In genomic region chr3:108389111-108389545, GRCm38 (mm10) we compare ENCODE assay signal across 8 mouse cellular contexts. TPM values are rescaled to one million over a fixed set of nuclear protein-coding genes. Genes with fewer than 3 reads are reported as not detected.
A peak's percentile ranks its signal among the peaks of the same experiment; 100 is the strongest.
DNase-seq lines count a peak whose midpoint lies in the region; ATAC-seq and TF ChIP-seq lines count a peak whose summit lies in the region.

No protein-coding gene starts in this region.

- peaks cover 11% of the 10 kb centered on the region for H3K4me1 ChIP-seq in forebrain, embryonic 14.5 days (ENCODE audit: control insufficient read depth, insufficient read depth, low read length)
- peaks cover 24% of the 10 kb centered on the region for H3K4me1 ChIP-seq in liver, embryonic 15.5 days (replicated peaks)
- H3K4me1 ChIP-seq in neural tube, embryonic 12.5 days = peaks cover 19% of the 10 kb centered on the region
- peaks cover 4% of the 10 kb centered on the region; the same call in 1 of the 2 replicates for H3K4me1 ChIP-seq in stomach, postnatal 0 days (replicated peaks; ENCODE audit: control insufficient read depth, insufficient read depth)

- peak overlapping the region; percentile 36; the same call in 1 of the 2 replicates for H3K27ac ChIP-seq in forebrain, embryonic 14.5 days (ENCODE audit: low read depth, low read length)
- H3K27ac ChIP-seq in liver, embryonic 15.5 days (replicated peaks) = 0 out of 2 replicates have a peak overlapping the region, but pooled peaks have one; percentile 14
- no peak overlapping the region for H3K27ac ChIP-seq in neural tube, embryonic 12.5 days
- H3K27ac ChIP-seq in stomach, postnatal 0 days (replicated peaks) = no peak overlapping the region

- peak; percentile 86 for ATAC-seq in forebrain, embryonic 14.5 days
- ATAC-seq in liver, embryonic 15.5 days (ENCODE audit: insufficient read depth) = peak; percentile 56
- peak; percentile 73 for ATAC-seq in neural tube, embryonic 12.5 days (ENCODE audit: low FRiP score, low read depth)
- ATAC-seq in stomach, postnatal 0 days (ENCODE audit: low FRiP score, low TSS enrichment) = peak; percentile 89

- intact Hi-C loops in heart, postnatal 10 days (cut with DNase I) = loop anchor here (1.0 kb wide), 1 partner anchor 107 kb away; no protein-coding TSS in a partner anchor

- no peak overlapping the region for H3K4me3 ChIP-seq in forebrain, embryonic 14.5 days (ENCODE audit: low read depth, low read length)
- no peak overlapping the region for H3K4me3 ChIP-seq in liver, embryonic 15.5 days (replicated peaks)
- no peak overlapping the region for H3K4me3 ChIP-seq in neural tube, embryonic 12.5 days
- no peak overlapping the region for H3K4me3 ChIP-seq in stomach, postnatal 0 days (ENCODE audit: low read depth, low read length)

- peak; percentile 97 for DNase-seq in ES-CJ7 (ENCODE audit: low read depth, low spot score)
- peak; percentile 93 for DNase-seq in cerebellum, adult 11 months
- peak; percentile 98 for DNase-seq in forebrain, embryonic 14.5 days (ENCODE audit: low spot score)
- peak; percentile 96 to 99 for DNase-seq in heart, postnatal 10 days
- peak; percentile 98 to 99 for DNase-seq in kidney, postnatal 4 days
- peak; percentile 98 for DNase-seq in stomach, postnatal 0 days (ENCODE audit: low spot score)

- no peak overlapping the region for H3K4me2 ChIP-seq in forebrain, embryonic 14.5 days (ENCODE audit: low read length)
- peak overlapping the region; percentile 29; the same call in 1 of the 2 replicates for H3K4me2 ChIP-seq in liver, embryonic 15.5 days
- no peak overlapping the region for H3K4me2 ChIP-seq in neural tube, embryonic 12.5 days (replicated peaks)
- 0 out of 2 replicates have a peak overlapping the region, but pooled peaks have one; percentile 14 for H3K4me2 ChIP-seq in stomach, postnatal 0 days (replicated peaks; ENCODE audit: low read depth)

- H3K9ac ChIP-seq in forebrain, embryonic 14.5 days (ENCODE audit: low read length) = no peak overlapping the region
- no peak overlapping the region for H3K9ac ChIP-seq in liver, embryonic 15.5 days
- H3K9ac ChIP-seq in neural tube, embryonic 12.5 days = no peak overlapping the region
- no peak overlapping the region for H3K9ac ChIP-seq in stomach, postnatal 0 days (ENCODE audit: low read length)

- no peaks in the 10 kb centered on the region for H3K9me3 ChIP-seq in forebrain, embryonic 14.5 days (replicated peaks; ENCODE audit: control insufficient read depth, low read length)
- H3K9me3 ChIP-seq in liver, embryonic 15.5 days (replicated peaks) = no peaks in the 10 kb centered on the region
- no peaks in the 10 kb centered on the region for H3K9me3 ChIP-seq in neural tube, embryonic 12.5 days
- no peaks in the 10 kb centered on the region for H3K9me3 ChIP-seq in stomach, postnatal 0 days (ENCODE audit: control insufficient read depth, low read length)

- peaks cover 34% of the 10 kb centered on the region for H3K36me3 ChIP-seq in forebrain, embryonic 14.5 days (ENCODE audit: control insufficient read depth, insufficient read depth, low read length)
- peaks cover 27% of the 10 kb centered on the region for H3K36me3 ChIP-seq in liver, embryonic 15.5 days (replicated peaks)
- H3K36me3 ChIP-seq in neural tube, embryonic 12.5 days = peaks cover 32% of the 10 kb centered on the region
- H3K36me3 ChIP-seq in stomach, postnatal 0 days (ENCODE audit: control insufficient read depth, insufficient read depth, low read length) = peaks cover 2% of the 10 kb centered on the region; the same call in 1 of the 2 replicates

- under 1% methylated on average over 5 of the region's 5 CpGs for WGBS in forebrain, embryonic 14.5 days
- 0% methylated on average over 5 of the region's 5 CpGs for WGBS in liver, embryonic 15.5 days (ENCODE audit: insufficient replicate concordance)
- 2% methylated on average over 5 of the region's 5 CpGs for WGBS in neural tube, embryonic 12.5 days
- WGBS in stomach, postnatal 0 days = 2% methylated on average over 5 of the region's 5 CpGs

- no peaks in the 10 kb centered on the region for H3K27me3 ChIP-seq in forebrain, embryonic 14.5 days (replicated peaks; ENCODE audit: control insufficient read depth, insufficient read depth, low read length)
- H3K27me3 ChIP-seq in liver, embryonic 15.5 days = no peaks in the 10 kb centered on the region; the same call in 1 of the 2 replicates
- no peaks in the 10 kb centered on the region for H3K27me3 ChIP-seq in neural tube, embryonic 12.5 days (replicated peaks)
- no peaks in the 10 kb centered on the region for H3K27me3 ChIP-seq in stomach, postnatal 0 days (ENCODE audit: control insufficient read depth, insufficient read depth, low read length)

- TF ChIP-seq CTCF in stomach, postnatal 0 days (IDR thresholded peaks at IDR 0.05; ENCODE audit: low read depth) = peak; percentile 99

- peak; percentile 20 for TF ChIP-seq EP300 in stomach, postnatal 0 days (optimal IDR thresholded peaks at IDR 0.05)

RNA-seq across cellular contexts. Expression of gene Psrc1, which starts 5.5 kb away (rescaled TPM):
- polyA plus RNA-seq in forebrain, embryonic 14.5 days (2014; fragmentation: Nextera tagmentation; extraction: Ambion mirVana) = 32.6 and 42.0 TPM in 2 replicates
- 1 to 10 TPM; 2.9 to 4.1 TPM for total RNA-seq in heart, postnatal 10 days (2021)
- 11.9 and 13.6 TPM in 2 replicates for polyA plus RNA-seq in liver, embryonic 15.5 days (2015; fragmentation: Nextera tagmentation; extraction: Ambion mirVana)
- 35.7 and 37.1 TPM in 2 replicates for polyA plus RNA-seq in neural tube, embryonic 12.5 days (2016; fragmentation: Nextera tagmentation; extraction: Ambion mirVana)
- 7.7 and 8.3 TPM in 2 replicates for polyA plus RNA-seq in stomach, postnatal 0 days (2015; fragmentation: Nextera tagmentation; extraction: Ambion mirVana)

RNA-seq across cellular contexts. Expression of gene Mybphl, which starts 24.4 kb away (rescaled TPM):
- polyA plus RNA-seq in forebrain, embryonic 14.5 days (2014; fragmentation: Nextera tagmentation; extraction: Ambion mirVana) = not detected in 2 replicates
- 10 to 100 TPM; 18.1 to 41.9 TPM for total RNA-seq in heart, postnatal 10 days (2021)
- polyA plus RNA-seq in liver, embryonic 15.5 days (2015; fragmentation: Nextera tagmentation; extraction: Ambion mirVana) = 0.47 and 0.56 TPM in 2 replicates
- polyA plus RNA-seq in neural tube, embryonic 12.5 days (2016; fragmentation: Nextera tagmentation; extraction: Ambion mirVana) = 0.25 and 0.26 TPM in 2 replicates
- not detected in 2 replicates for polyA plus RNA-seq in stomach, postnatal 0 days (2015; fragmentation: Nextera tagmentation; extraction: Ambion mirVana)

RNA-seq across cellular contexts. Expression of gene Celsr2, which starts 26.2 kb away (rescaled TPM):
- polyA plus RNA-seq in forebrain, embryonic 14.5 days (2014; fragmentation: Nextera tagmentation; extraction: Ambion mirVana) = 38.4 and 39.9 TPM in 2 replicates
- total RNA-seq in heart, postnatal 10 days (2021) = 1 to 10 TPM; 7.4 to 7.6 TPM
- polyA plus RNA-seq in liver, embryonic 15.5 days (2015; fragmentation: Nextera tagmentation; extraction: Ambion mirVana) = 0.24 and 0.36 TPM in 2 replicates
- 71.4 and 71.5 TPM in 2 replicates for polyA plus RNA-seq in neural tube, embryonic 12.5 days (2016; fragmentation: Nextera tagmentation; extraction: Ambion mirVana)
- polyA plus RNA-seq in stomach, postnatal 0 days (2015; fragmentation: Nextera tagmentation; extraction: Ambion mirVana) = 7.5 and 9.7 TPM in 2 replicates

RNA-seq across cellular contexts. Expression of gene Sars, which starts 55.9 kb away (rescaled TPM):
- polyA plus RNA-seq in forebrain, embryonic 14.5 days (2014; fragmentation: Nextera tagmentation; extraction: Ambion mirVana) = 227 and 241 TPM in 2 replicates
- total RNA-seq in heart, postnatal 10 days (2021) = 10 to 100 TPM; 97.1 to 97.8 TPM
- 72.2 and 79.6 TPM in 2 replicates for polyA plus RNA-seq in liver, embryonic 15.5 days (2015; fragmentation: Nextera tagmentation; extraction: Ambion mirVana)
- polyA plus RNA-seq in neural tube, embryonic 12.5 days (2016; fragmentation: Nextera tagmentation; extraction: Ambion mirVana) = 212 and 213 TPM in 2 replicates
- 99.5 and 102 TPM in 2 replicates for polyA plus RNA-seq in stomach, postnatal 0 days (2015; fragmentation: Nextera tagmentation; extraction: Ambion mirVana)

Comparison
In these comparisons a context has a peak if more than half of its experiments do, and no peak if none do; other contexts are left out.
1. H3K27ac ChIP-seq: peak in forebrain, embryonic 14.5 days (single experiment) and liver, embryonic 15.5 days (single experiment); none in neural tube, embryonic 12.5 days (single experiment) and stomach, postnatal 0 days (single experiment).
2. H3K4me2 ChIP-seq: peak in liver, embryonic 15.5 days (single experiment) and stomach, postnatal 0 days (single experiment); none in forebrain, embryonic 14.5 days (single experiment) and neural tube, embryonic 12.5 days (single experiment).
3. Peak in every context shown above with its lines, with median percentiles within 50 percentile points of each other: DNase-seq and ATAC-seq.